Mouse (Mus musculus): Measurements from ENCODE around the gene Tprgl. TPM values are rescaled to one million over a fixed set of nuclear protein-coding genes. Genes with fewer than 3 reads are reported as not detected.

Gene Tprgl
- polyA plus RNA-seq, 1 experiment from 2014 or later: 184 TPM

DNA sequence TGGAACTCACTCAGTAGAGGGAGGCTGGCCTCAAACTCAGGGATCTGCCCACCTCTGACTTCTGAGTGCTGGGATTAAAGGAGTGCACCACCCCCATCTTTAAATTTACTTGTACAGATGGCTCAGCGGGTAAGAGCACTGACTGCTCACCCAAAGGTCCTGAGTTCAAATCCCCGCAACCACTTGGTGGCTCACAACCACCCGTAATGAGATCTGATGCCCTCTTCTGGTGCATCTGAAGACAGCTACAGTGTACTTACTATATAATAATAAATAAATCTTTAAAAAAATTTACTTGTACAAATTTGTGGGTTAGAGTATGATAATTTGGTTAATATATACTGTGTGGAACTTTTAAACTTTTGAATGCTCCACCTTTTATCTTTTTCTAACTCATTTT is 15.8 kb downstream of the Tprgl start:
- H3K27ac ChIP-seq (ENCODE audit: low read depth, low read length): no peak overlapping the region
- 84% methylated on average over 3 of the region's 3 CpGs for WGBS
- no peak overlapping the region for H3K4me3 ChIP-seq (ENCODE audit: low read depth, low read length)
- ATAC-seq (ENCODE audit: low read depth): no peak
- no peaks in the 10 kb centered on the region for H3K36me3 ChIP-seq (ENCODE audit: control insufficient read depth, insufficient read depth, low read length)
- no peak overlapping the region for H3K4me2 ChIP-seq (ENCODE audit: low read depth, low read length)
- peaks cover 13% of the 10 kb centered on the region for H3K27me3 ChIP-seq (ENCODE audit: control insufficient read depth, insufficient read depth, low read length)
- no peaks in the 10 kb centered on the region for H3K9me3 ChIP-seq (ENCODE audit: control insufficient read depth, low read length)
- peaks cover 15% of the 10 kb centered on the region for H3K4me1 ChIP-seq (ENCODE audit: control insufficient read depth, insufficient read depth, low read length)
- H3K9ac ChIP-seq (replicated peaks; ENCODE audit: low read depth, low read length): no peak overlapping the region

DNA sequence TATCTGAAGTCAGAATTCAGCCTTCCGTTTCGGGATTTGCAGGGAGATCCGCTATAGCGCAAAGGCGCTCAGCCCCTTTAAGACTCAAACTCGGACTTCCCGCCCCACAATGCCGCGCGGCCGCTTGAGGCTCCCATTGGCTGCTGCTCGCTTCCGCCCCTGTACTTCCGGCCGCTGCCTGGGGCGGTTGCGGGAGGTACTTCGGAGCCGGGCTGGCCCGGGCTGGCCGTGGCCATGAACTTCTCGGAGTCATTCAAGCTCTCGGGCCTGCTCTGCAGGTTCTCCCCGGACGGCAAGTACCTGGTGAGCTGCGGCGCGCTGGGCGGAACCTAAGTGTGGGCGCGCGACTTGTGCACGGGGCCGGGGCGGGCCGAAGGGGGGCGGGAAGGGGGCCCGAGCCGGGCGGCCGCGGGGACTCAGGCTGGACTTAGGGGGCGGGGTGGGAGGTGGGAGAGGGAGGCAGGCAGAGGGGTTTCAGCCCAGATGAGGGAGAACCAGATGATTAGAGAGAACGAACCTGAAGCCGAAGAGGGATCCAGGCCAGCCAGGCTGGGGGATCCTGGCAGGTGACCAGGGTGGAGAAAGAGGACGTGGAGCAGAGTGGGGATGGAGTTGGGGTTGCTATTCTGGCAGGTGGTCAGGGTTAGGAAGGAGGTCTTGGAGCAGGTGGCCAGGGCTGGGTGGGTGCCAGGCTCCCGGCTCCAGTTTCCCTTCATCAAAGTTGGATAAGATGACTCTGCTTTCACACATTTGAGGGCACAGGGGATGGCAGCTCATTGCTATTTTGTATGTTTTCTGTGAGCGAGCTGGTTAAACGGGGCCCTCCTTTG is 18.0 kb downstream of the Tprgl start, which contains the start of gene Wrap73:
TSS of gene Wrap73 (plus strand) at position 162 of the 830 bp plus-strand sequence.
- Histone ChIP-seq H3K36me3 (ENCODE audit: control insufficient read depth, insufficient read depth, low read length) (no peaks in the 10 kb centered on the region), H3K9ac (replicated peaks; ENCODE audit: low read depth, low read length) (peak within 1 kb of the TSS; percentile 78), H3K4me2 (ENCODE audit: low read depth, low read length) (peak within 1 kb of the TSS; percentile 82), H3K9me3 (ENCODE audit: control insufficient read depth, low read length) (no peaks in the 10 kb centered on the region), H3K27ac (ENCODE audit: low read depth, low read length) (peak within 1 kb of the TSS; percentile 68; the same call in 1 of the 2 replicates), H3K27me3 (ENCODE audit: control insufficient read depth, insufficient read depth, low read length) (peaks cover 32% of the 10 kb centered on the region), H3K4me3 (ENCODE audit: low read depth, low read length) (peak within 1 kb of the TSS; percentile 85), H3K4me1 (ENCODE audit: control insufficient read depth, insufficient read depth, low read length) (peaks cover 18% of the 10 kb centered on the region)
- 3% methylated on average over 49 of the region's 49 CpGs for WGBS
- ATAC-seq (ENCODE audit: low read depth): peak; percentile 95

DNA sequence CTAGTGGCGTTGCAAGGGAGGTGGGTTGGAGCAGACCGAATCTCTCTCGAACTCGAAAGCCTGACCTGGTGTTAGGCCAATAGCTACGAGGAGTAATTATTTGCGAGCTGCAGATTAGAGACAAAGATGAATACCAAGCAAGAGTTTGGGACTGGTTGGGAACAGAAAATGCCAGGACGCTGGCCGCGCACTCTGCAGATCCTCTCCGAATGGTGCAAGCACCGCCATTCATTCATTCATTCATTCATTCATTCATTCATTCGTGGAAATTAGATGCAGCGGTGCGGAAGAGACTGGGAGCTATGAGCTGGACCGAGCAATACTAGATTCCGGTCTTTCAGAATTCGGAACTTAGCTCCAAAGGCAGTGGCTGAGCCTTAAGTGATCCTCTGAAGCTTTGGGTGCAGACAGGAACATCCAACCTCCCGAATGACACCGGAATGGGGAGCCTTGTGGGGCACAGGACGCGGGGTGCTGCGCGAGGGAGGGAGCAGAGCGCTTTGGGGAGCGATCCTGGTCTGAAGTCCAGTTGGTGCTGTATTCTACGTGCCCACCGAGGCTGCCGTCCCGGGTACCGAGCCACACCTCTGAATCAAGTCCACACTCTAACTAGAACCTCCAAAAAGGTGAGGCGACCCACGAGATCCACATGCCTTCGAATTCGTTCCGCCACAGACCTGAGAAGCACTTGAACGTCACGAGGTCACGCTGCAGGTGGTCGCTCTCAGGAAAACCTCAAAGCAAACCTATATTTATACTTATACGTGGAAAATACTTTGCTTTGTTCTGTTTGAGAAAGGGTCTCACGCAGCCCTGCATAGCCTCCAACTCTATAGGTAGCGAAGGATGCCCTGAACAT is 19.2 kb downstream of the Tprgl start:
- Histone ChIP-seq H3K27ac (ENCODE audit: low read depth, low read length) (no peak overlapping the region), H3K9me3 (ENCODE audit: control insufficient read depth, low read length) (no peaks in the 10 kb centered on the region), H3K4me2 (ENCODE audit: low read depth, low read length) (peak overlapping the region; percentile 82; the same call in 1 of the 2 replicates), H3K36me3 (ENCODE audit: control insufficient read depth, insufficient read depth, low read length) (no peaks in the 10 kb centered on the region), H3K27me3 (ENCODE audit: control insufficient read depth, insufficient read depth, low read length) (peaks cover 32% of the 10 kb centered on the region), H3K9ac (replicated peaks; ENCODE audit: low read depth, low read length) (no peak overlapping the region), H3K4me1 (ENCODE audit: control insufficient read depth, insufficient read depth, low read length) (peaks cover 18% of the 10 kb centered on the region), H3K4me3 (ENCODE audit: low read depth, low read length) (no peak overlapping the region)
- WGBS: 1% methylated on average over 42 of the region's 42 CpGs
- ATAC-seq (ENCODE audit: low read depth): no peak

DNA sequence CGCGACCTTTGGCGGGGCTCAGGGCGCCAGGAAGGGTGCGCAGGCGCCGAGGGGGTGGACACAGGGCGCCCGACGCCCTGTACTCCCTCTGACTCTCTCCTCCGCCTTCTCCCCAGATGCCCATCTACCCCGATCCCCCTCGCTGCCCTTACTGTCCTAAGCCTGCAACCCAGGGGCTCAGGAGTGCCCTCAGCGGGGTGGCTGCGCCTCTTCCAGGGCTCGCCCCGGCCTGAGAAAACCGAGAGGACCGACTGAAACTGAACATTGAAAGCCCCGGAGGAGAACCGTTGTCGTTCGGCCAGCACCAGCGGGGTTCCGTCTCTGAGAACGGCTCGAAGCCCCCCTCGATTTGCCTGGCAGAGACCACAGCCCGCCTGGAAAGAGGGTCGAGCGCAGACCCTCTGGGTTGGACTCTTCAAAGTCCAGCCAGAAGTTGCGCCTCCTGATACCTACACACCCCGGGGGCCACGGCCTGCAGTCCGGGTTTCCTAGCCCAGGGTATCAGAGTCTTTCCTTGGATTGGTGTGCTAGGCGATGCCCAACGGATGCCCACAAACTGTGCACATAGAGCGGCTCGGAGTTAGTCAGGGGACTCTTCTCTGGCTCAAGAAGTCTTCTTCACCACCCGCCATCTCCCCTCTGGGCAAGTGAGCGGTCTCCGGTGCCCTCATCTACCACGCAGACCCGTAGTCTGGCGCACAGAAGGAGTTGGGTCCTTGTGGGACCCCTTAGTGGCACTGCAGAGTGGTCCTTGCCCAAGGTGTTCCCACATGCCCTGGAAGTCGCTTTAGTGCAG is 20.1 kb downstream of the Tprgl start:
- H3K27me3 ChIP-seq (ENCODE audit: control insufficient read depth, insufficient read depth, low read length): peaks cover 32% of the 10 kb centered on the region

DNA sequence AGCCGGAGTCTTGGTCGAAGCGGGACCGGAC is 20.5 kb downstream of the Tprgl start, which contains the start of gene Trp73:
TSS of gene Trp73 (minus strand) at position 27 of the 31 bp plus-strand sequence.
- Histone ChIP-seq H3K36me3 (ENCODE audit: control insufficient read depth, insufficient read depth, low read length) (no peaks in the 10 kb centered on the region), H3K27me3 (ENCODE audit: control insufficient read depth, insufficient read depth, low read length) (peaks cover 32% of the 10 kb centered on the region), H3K4me1 (ENCODE audit: control insufficient read depth, insufficient read depth, low read length) (peaks cover 18% of the 10 kb centered on the region), H3K9me3 (ENCODE audit: control insufficient read depth, low read length) (no peaks in the 10 kb centered on the region), H3K9ac (replicated peaks; ENCODE audit: low read depth, low read length) (peak within 1 kb of the TSS; percentile 44; the same call in 1 of the 2 replicates), H3K4me2 (ENCODE audit: low read depth, low read length) (peak within 1 kb of the TSS; percentile 85), H3K4me3 (ENCODE audit: low read depth, low read length) (peak within 1 kb of the TSS; percentile 40), H3K27ac (ENCODE audit: low read depth, low read length) (no peak within 1 kb of the TSS)
- no peak for ATAC-seq (ENCODE audit: low read depth)
- 3% methylated on average over 4 of the region's 4 CpGs for WGBS

More for the DNA sequence above, 20.1 kb downstream of the Tprgl start:
- no peak overlapping the region for H3K27ac ChIP-seq (ENCODE audit: low read depth, low read length)
- H3K4me3 ChIP-seq (ENCODE audit: low read depth, low read length): peak overlapping the region; percentile 40
- H3K9ac ChIP-seq (replicated peaks; ENCODE audit: low read depth, low read length): 0 out of 2 replicates have a peak overlapping the region, but pooled peaks have one; percentile 44
- no peaks in the 10 kb centered on the region for H3K36me3 ChIP-seq (ENCODE audit: control insufficient read depth, insufficient read depth, low read length)
- peak overlapping the region; percentile 85 for H3K4me2 ChIP-seq (ENCODE audit: low read depth, low read length)
- H3K9me3 ChIP-seq (ENCODE audit: control insufficient read depth, low read length): no peaks in the 10 kb centered on the region
- WGBS: 1% methylated on average over 44 of the region's 46 CpGs
- no peak for ATAC-seq (ENCODE audit: low read depth)
- peaks cover 18% of the 10 kb centered on the region for H3K4me1 ChIP-seq (ENCODE audit: control insufficient read depth, insufficient read depth, low read length)

DNA sequence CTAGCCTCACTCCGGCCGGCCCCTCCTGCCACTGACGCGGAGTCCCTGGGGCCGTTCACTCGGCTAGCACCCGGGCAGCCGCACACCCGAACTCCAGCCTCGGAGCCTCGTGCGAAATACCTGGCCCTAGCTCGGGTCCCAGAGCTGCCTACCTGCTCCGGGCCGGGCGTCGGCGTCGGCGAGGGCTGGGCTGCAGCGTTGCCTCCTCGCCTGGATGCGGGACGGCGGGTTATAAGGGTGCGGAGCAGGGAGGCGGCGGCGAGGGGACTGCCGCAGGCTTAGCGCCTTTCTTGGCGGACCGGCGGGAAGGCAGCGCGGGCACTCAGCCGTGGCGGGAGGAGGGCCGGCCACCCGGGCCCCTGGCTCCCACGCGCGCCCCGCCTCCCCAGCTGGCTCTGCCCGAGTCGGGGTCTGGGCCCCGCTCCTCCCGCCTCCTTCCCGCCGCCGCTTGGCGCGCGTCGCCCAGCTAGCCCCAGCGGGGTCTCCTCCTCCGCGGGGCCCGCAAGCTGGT is 20.7 kb downstream of the Tprgl start:
- under 1% methylated on average over 45 of the region's 59 CpGs for WGBS
- Histone ChIP-seq H3K4me3 (ENCODE audit: low read depth, low read length) (peak overlapping the region; percentile 40), H3K9me3 (ENCODE audit: control insufficient read depth, low read length) (no peaks in the 10 kb centered on the region), H3K9ac (replicated peaks; ENCODE audit: low read depth, low read length) (peak overlapping the region; percentile 44; the same call in 1 of the 2 replicates), H3K27me3 (ENCODE audit: control insufficient read depth, insufficient read depth, low read length) (peaks cover 32% of the 10 kb centered on the region), H3K4me2 (ENCODE audit: low read depth, low read length) (peak overlapping the region; percentile 85), H3K36me3 (ENCODE audit: control insufficient read depth, insufficient read depth, low read length) (no peaks in the 10 kb centered on the region), H3K4me1 (ENCODE audit: control insufficient read depth, insufficient read depth, low read length) (peaks cover 18% of the 10 kb centered on the region), H3K27ac (ENCODE audit: low read depth, low read length) (no peak overlapping the region)
- no peak for ATAC-seq (ENCODE audit: low read depth)

DNA sequence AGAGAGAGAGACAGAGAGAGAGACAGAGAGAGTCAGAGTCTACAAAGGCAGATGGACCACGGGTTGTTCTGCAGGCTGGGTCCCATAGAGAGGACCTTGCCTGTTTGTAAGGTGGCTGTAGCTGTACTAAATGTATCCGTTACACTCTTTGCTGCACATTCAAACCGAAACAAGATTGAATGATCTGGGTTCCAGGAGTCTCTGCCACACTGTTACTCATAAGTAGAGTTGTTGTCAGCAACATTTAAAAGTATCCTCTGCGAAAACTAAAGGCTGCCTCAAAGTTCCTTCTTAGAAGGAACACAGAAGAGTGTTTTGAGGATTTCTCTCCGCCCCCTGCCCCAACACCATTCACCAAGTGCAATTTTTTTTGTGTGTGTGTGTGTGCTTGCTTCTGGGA is 23.3 kb downstream of the Tprgl start:
- 75% methylated on average over 5 of the region's 5 CpGs for WGBS
- Histone ChIP-seq H3K27ac (ENCODE audit: low read depth, low read length) (no peak overlapping the region), H3K9ac (replicated peaks; ENCODE audit: low read depth, low read length) (no peak overlapping the region), H3K27me3 (ENCODE audit: control insufficient read depth, insufficient read depth, low read length) (peaks cover 32% of the 10 kb centered on the region), H3K4me3 (ENCODE audit: low read depth, low read length) (no peak overlapping the region), H3K4me2 (ENCODE audit: low read depth, low read length) (no peak overlapping the region), H3K36me3 (ENCODE audit: control insufficient read depth, insufficient read depth, low read length) (no peaks in the 10 kb centered on the region), H3K9me3 (ENCODE audit: control insufficient read depth, low read length) (no peaks in the 10 kb centered on the region), H3K4me1 (ENCODE audit: control insufficient read depth, insufficient read depth, low read length) (peaks cover 14% of the 10 kb centered on the region)
- ATAC-seq (ENCODE audit: low read depth): no peak

DNA sequence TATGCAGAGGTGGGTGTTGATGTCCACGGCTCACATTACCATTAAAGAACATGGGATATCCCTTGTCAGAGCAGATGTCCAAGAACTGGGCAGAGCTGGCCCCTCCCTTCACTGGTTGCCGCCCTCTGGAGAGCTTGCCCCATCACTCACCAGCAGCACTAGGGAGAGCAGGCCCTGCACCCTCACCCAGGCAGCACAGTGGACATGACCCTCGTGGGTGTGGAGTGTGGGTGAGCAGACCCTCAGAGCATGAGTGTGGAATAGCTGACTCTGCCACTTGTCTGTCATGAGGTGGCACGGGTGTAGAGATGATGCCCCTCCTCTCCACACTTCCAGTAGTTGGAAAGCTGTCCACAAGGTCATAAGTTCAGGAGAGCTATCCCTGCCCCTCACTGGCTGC is 25.7 kb downstream of the Tprgl start:
- Histone ChIP-seq H3K27ac (ENCODE audit: low read depth, low read length) (no peak overlapping the region), H3K4me3 (ENCODE audit: low read depth, low read length) (no peak overlapping the region), H3K9me3 (ENCODE audit: control insufficient read depth, low read length) (no peaks in the 10 kb centered on the region), H3K27me3 (ENCODE audit: control insufficient read depth, insufficient read depth, low read length) (peaks cover 20% of the 10 kb centered on the region), H3K4me1 (ENCODE audit: control insufficient read depth, insufficient read depth, low read length) (peaks cover 4% of the 10 kb centered on the region), H3K36me3 (ENCODE audit: control insufficient read depth, insufficient read depth, low read length) (no peaks in the 10 kb centered on the region), H3K4me2 (ENCODE audit: low read depth, low read length) (no peak overlapping the region), H3K9ac (replicated peaks; ENCODE audit: low read depth, low read length) (no peak overlapping the region)
- 74% methylated on average over 4 of the region's 4 CpGs for WGBS
- ATAC-seq (ENCODE audit: low read depth): no peak

All from neural tube, embryonic 14.5 days (tissue).